Mouse (Mus musculus): ENCODE measurements around the gene Tpbpb.
"Not testable (repeated sequence)": the region's sequence is repeated elsewhere in the genome, so short reads cannot be mapped to it uniquely, and the experiment has no call there.

Gene Tpbpb

GRCm38 (mm10) chr13:60904780-60905179 lies at the start of gene Tpbpb:
Gene Tpbpb (minus strand): TSS chr13:60904880.
- in situ Hi-C loops (cut with MboI, MseI): loop anchor here (10.0 kb wide), 2 partner anchors 730 to 970 kb away; partner anchors contain the start of gene Gas1

- in situ Hi-C loops (cut with MboI, MseI): not testable (repeated sequence)
These were observed 37.2 kb upstream of the Tpbpb start, which contains the start of gene Tpbpa for GRCm38 (mm10) chr13:60941884-60942283. Gene Tpbpa (minus strand): TSS chr13:60941984.

GRCm38 (mm10) chr13:60936500-60936901 lies 31.8 kb upstream of the Tpbpb start, which contains the start of the genes Gm49391 and Ctla2a:
Gene Gm49391 (minus strand): TSS chr13:60936571.
Gene Ctla2a (minus strand): TSS chr13:60936625.
- in situ Hi-C loops (cut with MboI, MseI): no loop called here

GRCm38 (mm10) chr13:60935490-60935889 lies 30.8 kb upstream of the Tpbpb start, which contains the start of gene Gm49393:
Gene Gm49393 (minus strand): TSS chr13:60935590.
- in situ Hi-C loops (cut with MboI, MseI): not testable (repeated sequence)

GRCm38 (mm10) chr13:60897328-60897727 lies 7.4 kb downstream of the Tpbpb start, which contains the start of gene Ctla2b:
Gene Ctla2b (minus strand): TSS chr13:60897447.
- in situ Hi-C loops (cut with MboI, MseI): no loop called here

- in situ Hi-C loops (cut with MboI, MseI): not testable (repeated sequence)
These were observed 7.9 kb downstream of the Tpbpb start, which contains the start of gene Gm49392 for GRCm38 (mm10) chr13:60896794-60897193. Gene Gm49392 (minus strand): TSS chr13:60896894.

GRCm38 (mm10) chr13:60895406-60896160 lies 9.1 kb downstream of the Tpbpb start:
- in situ Hi-C loops (cut with MboI, MseI): no loop called here

- in situ Hi-C loops (cut with MboI, MseI): no loop called here
These were observed 12.4 kb downstream of the Tpbpb start for GRCm38 (mm10) chr13:60892301-60892700.

GRCm38 (mm10) chr13:60864281-60864680 lies 40.4 kb downstream of the Tpbpb start, which contains the start of gene 4930486L24Rik:
Gene 4930486L24Rik (minus strand): TSS chr13:60864475.
- in situ Hi-C loops (cut with MboI, MseI): no loop called here
